Mouse (Mus musculus) ES-Bruce4 (cell line): ENCODE measurements at regions not wholly inside any gene's neighbourhood (a gene's known extent, or its start where the extent isn't known, plus 50 kb on each side); places are given as distances from the start of the nearest gene placed in this dataset.

Source experiments
- H3K27ac ChIP-seq: 2 replicates; pipeline ENCODE4 v1.5.1; 2012; ENCODE audit warnings: low read length, inconsistent platforms; ENCODE audit not compliant: insufficient read depth
- H3K27me3 ChIP-seq: 2 replicates; pipeline ENCODE4 v1.6.1; 2012; ENCODE audit warnings: mild to moderate bottlenecking, low read length, inconsistent platforms; ENCODE audit not compliant: control insufficient read depth, poor library complexity, insufficient read depth, severe bottlenecking
- H3K36me3 ChIP-seq: 2 replicates; pipeline ENCODE4 v1.6.1; 2012; ENCODE audit warnings: inconsistent platforms, mild to moderate bottlenecking, low read length, moderate library complexity; ENCODE audit not compliant: control insufficient read depth, poor library complexity, insufficient read depth, severe bottlenecking
- H3K4me1 ChIP-seq: one replicate; pipeline ENCODE4 v1.8.1; 2011; ENCODE audit warnings: low read length; ENCODE audit not compliant: control insufficient read depth, insufficient read depth
- H3K4me3 ChIP-seq: 2 replicates; pipeline ENCODE4 v1.5.1; 2011; ENCODE audit warnings: low read depth, mild to moderate bottlenecking, low read length
- H3K9ac ChIP-seq: 2 replicates; pipeline ENCODE4 v1.6.1; 2012; ENCODE audit warnings: low read depth, mild to moderate bottlenecking, inconsistent platforms; ENCODE audit not compliant: poor library complexity, severe bottlenecking
- H3K9me3 ChIP-seq: replicated peaks from 2 replicates; pipeline ENCODE4 v1.6.1; 2012; ENCODE audit warnings: mild to moderate bottlenecking, low read length, inconsistent platforms; ENCODE audit not compliant: control insufficient read depth, poor library complexity, insufficient read depth, severe bottlenecking
- CTCF ChIP-seq: IDR thresholded peaks from one replicate; pipeline ENCODE4 v1.8.1; 2011; ENCODE audit warnings: low read depth, low read length
- EP300 ChIP-seq: IDR thresholded peaks from 2 replicates; pipeline ENCODE4 v1.6.1; 2011; ENCODE audit warnings: low read depth, low read length; ENCODE audit not compliant: insufficient read depth
- POLR2A ChIP-seq: IDR thresholded peaks from one replicate; pipeline ENCODE4 v1.8.1; 2011; ENCODE audit warnings: low read length; ENCODE audit not compliant: insufficient read depth

- no peak overlapping the region for H3K4me3 ChIP-seq
- H3K27me3 ChIP-seq = no peaks in the 10 kb centered on the region
- no peaks in the 10 kb centered on the region for H3K4me1 ChIP-seq
- no peak overlapping the region for H3K27ac ChIP-seq
- TF ChIP-seq CTCF (no peak), POLR2A (no peak)
- H3K9ac ChIP-seq = no peak overlapping the region
- no peaks in the 10 kb centered on the region for H3K36me3 ChIP-seq
- H3K9me3 ChIP-seq = no peaks in the 10 kb centered on the region
Observed at GRCm38 (mm10) chr3:61075839-61076238, 73.2 kb downstream of the P2ry1 start.

- Histone ChIP-seq H3K27ac (no peak overlapping the region), H3K27me3 (no peaks in the 10 kb centered on the region), H3K9ac (no peak overlapping the region), H3K9me3 (no peaks in the 10 kb centered on the region), H3K36me3 (no peaks in the 10 kb centered on the region), H3K4me3 (no peak overlapping the region), H3K4me1 (no peaks in the 10 kb centered on the region)
- TF ChIP-seq CTCF (no peak), EP300 (no peak), POLR2A (no peak)
Observed at GRCm38 (mm10) chr3:61089931-61090330, 87.3 kb downstream of the P2ry1 start.

GRCm38 (mm10) chr3:61092031-61092430, 89.4 kb downstream of the P2ry1 start:
- TF ChIP-seq EP300 (no peak), CTCF (no peak), POLR2A (no peak)
- H3K4me3 ChIP-seq = no peak overlapping the region
- no peak overlapping the region for H3K27ac ChIP-seq
- no peak overlapping the region for H3K9ac ChIP-seq
- no peaks in the 10 kb centered on the region for H3K9me3 ChIP-seq
- no peaks in the 10 kb centered on the region for H3K27me3 ChIP-seq
- no peaks in the 10 kb centered on the region for H3K36me3 ChIP-seq
- H3K4me1 ChIP-seq = no peaks in the 10 kb centered on the region

- Histone ChIP-seq H3K27me3 (no peaks in the 10 kb centered on the region), H3K4me3 (no peak overlapping the region), H3K9ac (no peak overlapping the region), H3K27ac (no peak overlapping the region), H3K4me1 (no peaks in the 10 kb centered on the region), H3K9me3 (no peaks in the 10 kb centered on the region), H3K36me3 (no peaks in the 10 kb centered on the region)
- TF ChIP-seq EP300 = no peak
- TF ChIP-seq CTCF = no peak
- no peak for TF ChIP-seq POLR2A
Observed at GRCm38 (mm10) chr3:61116364-61116763, 113.8 kb downstream of the P2ry1 start.

GRCm38 (mm10) chr3:61133096-61133495, 130.5 kb downstream of the P2ry1 start:
- Histone ChIP-seq H3K27me3 (no peaks in the 10 kb centered on the region), H3K27ac (no peak overlapping the region), H3K4me1 (no peaks in the 10 kb centered on the region), H3K36me3 (no peaks in the 10 kb centered on the region), H3K4me3 (no peak overlapping the region), H3K9me3 (no peaks in the 10 kb centered on the region), H3K9ac (no peak overlapping the region)
- TF ChIP-seq CTCF = no peak
- TF ChIP-seq POLR2A = no peak
- TF ChIP-seq EP300 = no peak

GRCm38 (mm10) chr3:61154087-61154486, 151.5 kb downstream of the P2ry1 start:
- Histone ChIP-seq H3K27ac (no peak overlapping the region), H3K4me1 (no peaks in the 10 kb centered on the region), H3K4me3 (no peak overlapping the region), H3K27me3 (no peaks in the 10 kb centered on the region), H3K36me3 (no peaks in the 10 kb centered on the region), H3K9ac (no peak overlapping the region), H3K9me3 (no peaks in the 10 kb centered on the region)
- no peak for TF ChIP-seq POLR2A
- no peak for TF ChIP-seq CTCF
- TF ChIP-seq EP300 = no peak

GRCm38 (mm10) chr3:61159811-61160210, 157.2 kb downstream of the P2ry1 start:
- H3K9ac ChIP-seq = no peak overlapping the region
- H3K27ac ChIP-seq = no peak overlapping the region
- no peaks in the 10 kb centered on the region for H3K9me3 ChIP-seq
- H3K4me1 ChIP-seq = no peaks in the 10 kb centered on the region
- H3K4me3 ChIP-seq = no peak overlapping the region
- no peak for TF ChIP-seq POLR2A
- no peak for TF ChIP-seq EP300
- TF ChIP-seq CTCF = no peak
- H3K27me3 ChIP-seq = no peaks in the 10 kb centered on the region
- H3K36me3 ChIP-seq = no peaks in the 10 kb centered on the region
